Mouse (Mus musculus) small intestine, adult 2 months (tissue): ENCODE measurements around the gene Epx. TPM values are rescaled to one million over a fixed set of nuclear protein-coding genes. Genes with fewer than 3 reads are reported as not detected.

Experiments
- H3K27ac ChIP-seq: fragments of 200-500 bp; 2 replicates; pipeline ENCODE4 v1.5.1; 2012; ENCODE audit warnings: low read depth, low read length, control low read depth, inconsistent platforms; ENCODE audit not compliant: insufficient read depth
- H3K27me3 ChIP-seq: fragments of 200-500 bp; 2 replicates; pipeline ENCODE4 v1.6.1; 2012; ENCODE audit warnings: mild to moderate bottlenecking, moderate library complexity, low read length, inconsistent platforms; ENCODE audit not compliant: control insufficient read depth, insufficient read depth
- H3K36me3 ChIP-seq: fragments of 200-500 bp; 2 replicates; pipeline ENCODE4 v1.6.1; 2012; ENCODE audit warnings: mild to moderate bottlenecking, low read length, control low read depth, inconsistent platforms; ENCODE audit not compliant: control insufficient read depth, insufficient read depth
- H3K4me1 ChIP-seq: fragments of 200-500 bp; 2 replicates; pipeline ENCODE4 v1.6.1; 2012; ENCODE audit warnings: low read length, inconsistent platforms, mixed read lengths; ENCODE audit not compliant: control insufficient read depth, insufficient read depth, insufficient read length
- H3K4me3 ChIP-seq: fragments of 200-500 bp; 2 replicates; pipeline ENCODE4 v1.5.1; 2012; ENCODE audit warnings: low read depth, mild to moderate bottlenecking, control low read depth, inconsistent platforms, low read length, moderate library complexity
- CTCF ChIP-seq: fragments of 200-500 bp; IDR thresholded peaks from 2 replicates; pipeline ENCODE4 v1.5.1; 2012; ENCODE audit warnings: low read depth, mild to moderate bottlenecking, control low read depth, inconsistent platforms, low read length, moderate library complexity, mixed read lengths; ENCODE audit not compliant: insufficient replicate concordance, insufficient read length; ENCODE audit errors: extremely low read depth
- POLR2A ChIP-seq: fragments of 200-500 bp; IDR thresholded peaks from 2 replicates; pipeline ENCODE4 v1.6.1; 2012; ENCODE audit warnings: low read depth, mild to moderate bottlenecking, control low read depth, inconsistent platforms, low read length, moderate library complexity
- WGBS: fragments of 180-500 bp; shearing (Covaris S2); methylation state at CpG from one replicate; pipeline ENCODE4 v1.1.7; 2018; 5-methylcytosine and 5-hydroxymethylcytosine counted together
- polyA plus RNA-seq: library from polyadenylated mRNA; depleted of rRNA; stranded (reverse); fragments of >200 nt; gene quantifications from 2 replicates; pipeline ENCODE4 v1.2.3, GENCODE M21; 2012

Epx gene
- polyA plus RNA-seq, 1 experiment: 0.08 TPM

DNA sequence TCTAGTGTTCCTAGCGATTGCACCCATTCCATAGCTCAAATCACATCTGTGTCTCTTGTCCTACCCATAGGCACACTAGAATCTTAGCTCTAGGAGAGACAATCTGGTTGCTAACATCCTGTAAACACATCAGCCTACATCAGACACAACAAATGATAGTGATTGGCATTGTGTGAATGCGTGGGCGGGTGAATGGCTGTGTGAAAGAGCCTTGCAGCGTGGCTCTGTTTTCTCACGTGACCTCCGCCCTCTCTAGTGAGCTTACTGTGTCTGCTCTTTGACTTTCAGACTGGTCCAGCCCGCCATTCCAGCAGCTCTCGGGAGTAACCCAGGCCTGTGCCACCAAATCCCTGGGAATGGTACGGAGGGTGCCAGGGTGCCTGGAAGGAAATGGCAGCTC lies 14.9 kb downstream of the Epx start:
- H3K4me1 ChIP-seq: no peaks in the 10 kb centered on the region
- TF ChIP-seq CTCF (no peak), POLR2A (no peak)
- no peaks in the 10 kb centered on the region for H3K27me3 ChIP-seq
- no peak overlapping the region for H3K4me3 ChIP-seq
- no peak overlapping the region for H3K27ac ChIP-seq
- peaks cover 20% of the 10 kb centered on the region for H3K36me3 ChIP-seq
- WGBS: 86% methylated on average over 9 of the region's 9 CpGs

DNA sequence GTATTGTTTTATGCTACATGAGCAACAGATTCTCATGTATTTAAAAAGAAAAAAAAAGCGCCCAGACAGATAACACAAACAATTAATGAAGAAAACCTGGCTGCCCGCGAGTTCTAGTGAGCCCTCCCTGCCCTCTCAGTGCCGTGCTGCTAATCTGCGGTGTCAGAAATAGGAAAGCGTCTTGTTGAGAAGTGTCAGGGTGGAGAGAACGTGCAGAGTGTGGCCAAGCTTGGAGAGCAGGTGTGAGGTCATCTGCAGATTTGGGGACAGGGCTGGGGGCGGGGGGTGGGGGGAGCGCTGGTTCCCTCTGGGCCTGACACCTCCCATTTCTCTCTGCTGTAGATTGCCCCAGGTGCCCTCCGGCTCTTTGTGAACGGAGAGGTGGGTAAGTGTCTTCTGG lies 16.1 kb downstream of the Epx start:
- H3K27ac ChIP-seq: no peak overlapping the region
- 92% methylated on average over 11 of the region's 11 CpGs for WGBS
- no peak overlapping the region for H3K4me3 ChIP-seq
- peaks cover 20% of the 10 kb centered on the region for H3K36me3 ChIP-seq
- H3K4me1 ChIP-seq: no peaks in the 10 kb centered on the region
- no peaks in the 10 kb centered on the region for H3K27me3 ChIP-seq
- no peak for TF ChIP-seq CTCF
- TF ChIP-seq POLR2A: no peak

DNA sequence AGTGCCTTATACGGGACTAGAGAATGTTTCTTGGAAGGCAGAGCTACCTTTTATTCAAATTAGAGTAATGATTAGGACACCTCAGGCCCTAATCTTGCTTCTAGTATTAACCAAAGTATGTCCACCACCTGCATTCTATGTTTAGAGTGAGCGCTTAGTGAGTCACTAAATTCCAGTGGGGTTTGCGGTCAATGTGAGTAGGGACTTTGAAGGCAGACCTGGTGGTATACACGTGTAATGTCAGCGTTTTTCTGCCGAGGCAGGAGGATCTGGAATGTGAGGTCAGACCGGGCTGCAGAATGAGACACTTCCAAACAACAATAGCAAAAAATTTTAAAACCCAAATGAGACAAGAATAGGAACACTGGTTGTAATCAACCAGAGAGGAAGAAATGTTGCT lies 20.8 kb downstream of the Epx start:
- Histone ChIP-seq H3K36me3 (peaks cover 12% of the 10 kb centered on the region; the same call in 1 of the 2 replicates), H3K27me3 (no peaks in the 10 kb centered on the region), H3K4me3 (no peak overlapping the region), H3K27ac (no peak overlapping the region), H3K4me1 (peaks cover 7% of the 10 kb centered on the region; the same call in 1 of the 2 replicates)
- WGBS: 88% methylated on average over 7 of the region's 7 CpGs
- TF ChIP-seq CTCF (no peak), POLR2A (no peak)

DNA sequence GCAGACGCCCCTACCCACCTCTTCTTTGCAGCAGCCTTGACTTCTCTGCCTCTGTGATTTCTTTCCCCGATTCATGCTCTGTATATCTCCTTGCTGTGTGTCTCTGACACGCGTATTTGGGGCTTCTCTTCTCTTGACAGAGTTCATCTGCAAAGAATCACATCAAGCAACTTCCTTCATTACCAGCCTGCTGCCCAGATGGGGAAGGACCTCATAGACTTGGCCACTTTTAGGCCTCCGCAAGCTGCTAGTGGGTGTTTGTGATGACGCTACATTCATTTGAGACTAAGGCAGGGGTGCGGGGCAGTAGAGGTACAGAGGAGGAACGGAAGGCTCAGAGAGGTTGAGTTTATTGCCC lies 21.8 kb downstream of the Epx start:
- H3K36me3 ChIP-seq: peaks cover 10% of the 10 kb centered on the region; the same call in 1 of the 2 replicates
- no peaks in the 10 kb centered on the region for H3K27me3 ChIP-seq
- H3K4me3 ChIP-seq: peak overlapping the region; percentile 88
- peaks cover 7% of the 10 kb centered on the region; the same call in 1 of the 2 replicates for H3K4me1 ChIP-seq
- WGBS: 25% methylated on average over 8 of the region's 8 CpGs
- no peak for TF ChIP-seq POLR2A
- TF ChIP-seq CTCF: no peak
- no peak overlapping the region for H3K27ac ChIP-seq

DNA sequence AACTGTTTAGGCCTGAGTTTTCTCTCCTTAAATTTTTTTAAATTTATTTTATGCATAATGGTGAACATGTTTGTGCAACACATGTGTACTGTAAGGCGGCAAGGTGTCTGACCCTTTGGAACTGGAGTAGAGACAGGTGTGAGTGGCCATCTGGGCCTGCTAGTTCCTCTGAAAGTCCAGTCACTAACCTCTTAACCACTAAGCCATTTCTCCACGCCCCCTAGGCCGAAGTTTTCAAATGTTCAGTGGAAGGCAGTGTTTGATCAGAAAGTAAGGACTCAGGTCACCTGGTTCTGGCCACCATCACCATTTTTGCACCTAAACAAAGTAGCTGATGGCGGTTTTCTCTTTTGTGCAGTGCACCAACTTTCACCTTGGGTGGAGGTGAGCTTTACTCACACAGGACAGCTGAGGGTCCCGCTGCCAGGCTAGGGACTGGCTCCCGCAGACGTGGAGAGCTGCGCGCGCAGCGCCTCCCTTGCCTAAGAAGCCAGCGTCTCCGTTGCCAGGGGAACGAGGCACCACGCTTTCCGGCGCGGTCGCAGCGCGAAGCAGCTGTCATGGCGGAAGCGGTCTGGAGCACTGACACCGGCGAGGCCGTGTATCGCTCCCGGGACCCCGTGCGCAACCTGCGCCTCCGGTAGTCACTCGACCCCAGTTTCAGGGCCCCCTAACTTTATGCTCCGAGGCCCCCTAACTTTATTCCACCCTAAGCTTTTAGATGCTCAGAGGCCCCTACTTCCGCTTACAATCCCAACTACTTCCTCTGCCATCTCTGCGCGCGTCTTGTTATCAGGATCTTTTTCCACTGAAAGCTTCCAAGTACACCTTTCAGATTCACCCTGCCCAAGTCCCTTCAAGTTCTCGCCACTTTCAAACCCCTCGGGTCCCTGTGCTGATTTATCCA lies 22.4 kb downstream of the Epx start, which contains the start of gene Mks1:
TSS of gene Mks1 (plus strand) at position 526 of the 907 bp plus-strand sequence.
- TF ChIP-seq CTCF: no peak
- TF ChIP-seq POLR2A: peak; percentile 77
- H3K36me3 ChIP-seq: peaks cover 8% of the 10 kb centered on the region; the same call in 1 of the 2 replicates
- H3K4me3 ChIP-seq: peak within 1 kb of the TSS; percentile 88
- WGBS: 3% methylated on average over 40 of the region's 40 CpGs
- no peaks in the 10 kb centered on the region for H3K27me3 ChIP-seq
- H3K4me1 ChIP-seq: peaks cover 7% of the 10 kb centered on the region; the same call in 1 of the 2 replicates
- no peak within 1 kb of the TSS for H3K27ac ChIP-seq

DNA sequence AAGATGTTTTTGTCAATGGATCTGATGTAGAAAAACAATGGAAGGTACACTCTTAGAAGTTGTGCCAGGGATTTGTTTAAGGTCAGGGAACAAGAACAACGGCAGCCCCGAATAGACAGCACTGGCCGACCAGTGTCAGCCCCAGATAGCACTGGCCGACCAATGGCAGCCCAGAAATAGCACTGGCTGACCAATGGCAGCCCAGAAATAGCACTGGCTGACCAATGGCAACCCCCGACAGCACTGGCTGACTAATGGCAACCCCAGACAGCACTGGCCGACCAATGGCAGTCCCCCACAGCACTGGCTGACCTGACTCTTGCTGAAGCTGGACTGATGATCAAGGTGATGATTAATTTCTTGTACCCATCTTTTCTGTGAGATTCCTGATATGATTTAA lies 27.5 kb downstream of the Epx start:
- Histone ChIP-seq H3K4me1 (peaks cover 8% of the 10 kb centered on the region; the same call in 1 of the 2 replicates), H3K27ac (no peak overlapping the region), H3K27me3 (no peaks in the 10 kb centered on the region), H3K36me3 (no peaks in the 10 kb centered on the region), H3K4me3 (no peak overlapping the region)
- TF ChIP-seq POLR2A (no peak), CTCF (no peak)
- WGBS: 54% methylated on average over 6 of the region's 6 CpGs

DNA sequence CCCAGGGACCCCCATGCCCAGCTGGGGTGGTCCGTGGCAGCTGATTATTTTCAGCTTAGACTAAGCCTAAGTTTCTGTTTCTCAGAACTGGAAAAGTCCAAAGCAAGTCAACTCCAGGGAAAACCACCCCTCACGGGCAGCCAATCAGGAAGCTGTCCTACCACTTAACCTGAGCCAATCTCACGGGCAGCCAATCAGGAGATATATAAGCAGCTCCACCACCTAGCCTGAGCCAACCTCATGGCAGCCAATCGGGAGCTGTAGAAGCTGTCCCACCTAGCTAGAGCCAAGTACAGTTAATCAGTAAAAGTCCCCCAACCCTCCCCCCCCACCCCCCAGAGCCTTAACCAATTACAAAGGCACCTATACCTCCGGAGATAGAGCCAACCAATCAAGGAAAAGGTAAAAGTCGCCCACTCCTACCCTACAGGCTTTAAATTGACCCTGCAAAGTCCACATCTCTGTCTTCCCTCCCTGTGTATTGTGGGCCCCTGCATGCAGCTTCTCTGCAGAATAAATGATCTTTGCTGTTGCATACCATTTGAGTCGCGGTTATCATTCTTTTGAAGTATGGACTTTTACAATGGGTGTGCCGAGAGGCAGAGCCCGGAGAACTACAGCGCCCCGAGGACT lies 28.3 kb downstream of the Epx start:
- Histone ChIP-seq H3K27me3 (no peaks in the 10 kb centered on the region), H3K4me1 (peaks cover 6% of the 10 kb centered on the region; the same call in 1 of the 2 replicates), H3K27ac (no peak overlapping the region), H3K4me3 (no peak overlapping the region), H3K36me3 (no peaks in the 10 kb centered on the region)
- TF ChIP-seq POLR2A: no peak
- no peak for TF ChIP-seq CTCF
- WGBS: 29% methylated on average over 12 of the region's 12 CpGs
